Mouse (Mus musculus) gastrocnemius, postnatal 10 days (tissue): Measurements from ENCODE around the gene Mras. TPM values are rescaled to one million over a fixed set of nuclear protein-coding genes. Genes with fewer than 3 reads are reported as not detected.

Source experiments
- DNase-seq: peaks from one replicate; pipeline ENCODE4 v3.0.0; 2021; ENCODE audit warnings: mixed read lengths
- total RNA-seq, 2 experiments: library from RNA; stranded (reverse); gene quantifications; 2 replicates each; pipeline ENCODE4 v1.2.3; 2021

The Mras gene
- total RNA-seq, 2 experiments from 2014 or later = 9.7 to 10.6 TPM

- no peak for DNase-seq
These were observed 79.6 kb downstream of the Mras start for GRCm38 (mm10) chr9:99357561-99357920.

- no peak for DNase-seq
These were observed 81.2 kb downstream of the Mras start for GRCm38 (mm10) chr9:99355971-99356370.

- DNase-seq = no peak
These were observed 82.4 kb downstream of the Mras start for GRCm38 (mm10) chr9:99354796-99355195.

- no peak for DNase-seq
These were observed 83.8 kb downstream of the Mras start for GRCm38 (mm10) chr9:99353390-99353789.

GRCm38 (mm10) chr9:99352964-99353363, 84.2 kb downstream of the Mras start:
- no peak for DNase-seq

GRCm38 (mm10) chr9:99345351-99345792, 91.8 kb downstream of the Mras start:
- DNase-seq = no peak

- no peak for DNase-seq
These were observed 95.6 kb downstream of the Mras start for GRCm38 (mm10) chr9:99341600-99341999.

GRCm38 (mm10) chr9:99340126-99340525, 97.1 kb downstream of the Mras start:
- DNase-seq = no peak

- DNase-seq = no peak
These were observed 98.0 kb downstream of the Mras start for GRCm38 (mm10) chr9:99339182-99339581.

GRCm38 (mm10) chr9:99338293-99338692, 98.9 kb downstream of the Mras start:
- no peak for DNase-seq

- DNase-seq = no peak
These were observed 100.6 kb downstream of the Mras start for GRCm38 (mm10) chr9:99336538-99336937.

Other genes starting within 250 kb of the Mras start
- not detected for gene Faiml, start 200.1 kb downstream of the Mras start, total RNA-seq
- 1 to 10 TPM; 2.0 to 4.8 TPM for gene Cep70, start 194.0 kb downstream of the Mras start, total RNA-seq
- under 1 TPM; 0.70 to 0.99 TPM for gene Esyt3, start 78.8 kb downstream of the Mras start, total RNA-seq
- gene Nme9, start 14.1 kb upstream of the Mras start, total RNA-seq = not detected
- gene Armc8, start 131.5 kb upstream of the Mras start, total RNA-seq = 10 to 100 TPM; 27.3 to 28.7 TPM
- gene Dbr1, start 138.4 kb upstream of the Mras start, total RNA-seq = 1 to 10 TPM; 5.6 to 7.1 TPM
- not detected for gene A4gnt, start 175.1 kb upstream of the Mras start, total RNA-seq
- 1 to 10 TPM; 3.5 to 4.7 TPM for gene Dzip1l, start 192.1 kb upstream of the Mras start, total RNA-seq